Mouse (Mus musculus) midbrain, embryonic 13.5 days (tissue): ENCODE data around the gene Taf8. TPM values are rescaled to one million over a fixed set of nuclear protein-coding genes. Genes with fewer than 3 reads are reported as not detected.

Experiments
- ATAC-seq: fragments of 200-750 bp; cut with Nextera tagmentation; 2 replicates; pipeline ENCODE4 v1.8.0; 2017; ENCODE audit warnings: mild to moderate bottlenecking, moderate TSS enrichment, moderate library complexity
- H3K27ac ChIP-seq: fragments of 300-500 bp; sonication (generic); 2 replicates; pipeline ENCODE4 v1.5.1; 2015; ENCODE audit warnings: inconsistent platforms, mild to moderate bottlenecking, moderate library complexity
- H3K27me3 ChIP-seq: fragments of 300-500 bp; sonication (generic); 2 replicates; pipeline ENCODE4 v1.6.1; 2015; ENCODE audit warnings: mild to moderate bottlenecking, inconsistent platforms
- H3K36me3 ChIP-seq: fragments of 300-500 bp; sonication (generic); 2 replicates; pipeline ENCODE4 v1.6.1; 2015; ENCODE audit warnings: mild to moderate bottlenecking, inconsistent platforms
- H3K4me1 ChIP-seq: fragments of 300-500 bp; sonication (generic); replicated peaks from 2 replicates; pipeline ENCODE4 v1.6.1; 2015; ENCODE audit warnings: inconsistent platforms
- H3K4me2 ChIP-seq: fragments of 300-500 bp; sonication (generic); replicated peaks from 2 replicates; pipeline ENCODE4 v1.6.1; 2015; ENCODE audit warnings: moderate library complexity, mild to moderate bottlenecking, inconsistent platforms
- H3K4me3 ChIP-seq: fragments of 300-500 bp; sonication (generic); replicated peaks from 2 replicates; pipeline ENCODE4 v1.5.1; 2015; ENCODE audit warnings: mild to moderate bottlenecking, inconsistent platforms
- H3K9ac ChIP-seq: fragments of 300-500 bp; sonication (generic); replicated peaks from 2 replicates; pipeline ENCODE4 v1.6.1; 2015; ENCODE audit warnings: mild to moderate bottlenecking, inconsistent platforms
- H3K9me3 ChIP-seq: fragments of 300-500 bp; sonication (generic); 2 replicates; pipeline ENCODE4 v1.6.1; 2016; ENCODE audit warnings: mild to moderate bottlenecking, inconsistent platforms
- WGBS: fragments of 180-500 bp; shearing (Covaris S2); methylation state at CpG from one replicate; pipeline ENCODE4 v1.1.7; 2015; 5-methylcytosine and 5-hydroxymethylcytosine counted together
- polyA plus RNA-seq: library from polyadenylated mRNA; unstranded; fragments of >200 nt; fragmentation: Nextera tagmentation; extraction: Ambion mirVana; gene quantifications from 2 replicates; pipeline ENCODE4 v1.2.1, GENCODE M21; 2015

The Taf8 gene
- polyA plus RNA-seq, 1 experiment from 2014 or later: 27.3 TPM

DNA sequence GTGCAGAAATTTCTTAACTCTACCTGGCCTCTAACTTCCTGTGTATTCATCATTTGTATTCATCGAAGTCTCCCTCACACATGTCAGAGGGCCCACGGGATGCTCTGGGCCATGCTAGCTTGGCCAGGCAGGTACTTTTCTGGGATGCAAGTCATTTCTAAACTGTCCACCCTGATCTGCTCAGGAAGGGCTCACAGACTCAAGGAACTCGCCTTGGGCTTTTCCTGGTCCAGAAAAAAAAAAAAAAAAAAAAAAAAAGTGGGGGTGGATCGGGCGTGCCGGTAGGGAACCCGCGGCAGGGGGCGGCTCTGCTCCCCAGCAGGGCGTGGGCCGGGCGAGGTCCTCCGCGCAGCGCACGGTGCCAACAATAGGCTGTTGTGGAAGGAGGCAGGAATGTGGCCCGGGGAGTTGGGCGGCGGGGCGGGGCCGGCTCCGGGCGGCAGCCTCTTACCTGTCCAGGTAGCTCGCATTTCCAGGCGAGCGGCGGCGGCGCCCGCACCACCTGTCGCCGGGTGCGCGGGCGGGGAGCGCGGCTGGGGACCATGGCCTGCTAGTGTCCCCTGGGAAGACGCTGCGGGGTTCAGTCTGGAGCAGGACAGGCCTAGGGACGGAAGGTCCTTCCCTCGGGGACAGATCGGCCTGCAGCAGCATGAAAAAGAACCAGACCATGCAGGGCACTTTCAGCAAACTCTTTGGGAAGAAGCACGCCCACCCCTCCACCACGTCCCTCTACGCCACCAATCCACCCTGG, 65.8 kb downstream of the Taf8 start, which contains the start of gene AI661453:
TSS of gene AI661453 (plus strand) at position 460 of the 751 bp plus-strand sequence.
- ATAC-seq: peak; percentile 25; the same call in 1 of the 2 replicates
- 1% methylated on average over 45 of the region's 45 CpGs for WGBS
- Histone ChIP-seq H3K27ac (no peak within 1 kb of the TSS), H3K9me3 (no peaks in the 10 kb centered on the region), H3K4me1 (peaks cover 21% of the 10 kb centered on the region), H3K36me3 (no peaks in the 10 kb centered on the region), H3K4me3 (peak within 1 kb of the TSS; percentile 39), H3K9ac (peak within 1 kb of the TSS; percentile 55), H3K27me3 (peaks cover 51% of the 10 kb centered on the region), H3K4me2 (peak within 1 kb of the TSS; percentile 65)

Other genes with a start within 250 kb of the Taf8 start
- 76.8 and 81.0 TPM in 2 replicates for gene Mrps10, start 133.4 kb downstream of the Taf8 start, polyA plus RNA-seq
- 0.48 and 0.93 TPM in 2 replicates for gene Guca1b, start 116.9 kb downstream of the Taf8 start, polyA plus RNA-seq
- 0.19 and 0.31 TPM in 2 replicates for gene Guca1a, start 101.7 kb downstream of the Taf8 start, polyA plus RNA-seq
- gene AI661453, start 65.7 kb downstream of the Taf8 start, polyA plus RNA-seq: 0.26 and 0.30 TPM in 2 replicates
- gene 1700001C19Rik, start 64.9 kb downstream of the Taf8 start, polyA plus RNA-seq: 0.62 and 0.70 TPM in 2 replicates
- gene Ccnd3, start 2.8 kb upstream of the Taf8 start, polyA plus RNA-seq: 60.4 and 71.4 TPM in 2 replicates
- 31.9 and 32.4 TPM in 2 replicates for gene Bysl, start 109.2 kb upstream of the Taf8 start, polyA plus RNA-seq
- 43.8 and 44.3 TPM in 2 replicates for gene Med20, start 109.3 kb upstream of the Taf8 start, polyA plus RNA-seq
- 2.4 and 3.7 TPM in 2 replicates for gene Gm20517, start 109.3 kb upstream of the Taf8 start, polyA plus RNA-seq
- 10.0 and 10.8 TPM in 2 replicates for gene Usp49, start 128.4 kb upstream of the Taf8 start, polyA plus RNA-seq
- 285 and 287 TPM in 2 replicates for gene Tomm6, start 186.1 kb upstream of the Taf8 start, polyA plus RNA-seq
- gene Frs3, start 186.7 kb upstream of the Taf8 start, polyA plus RNA-seq: 26.9 and 28.0 TPM in 2 replicates
- 0.62 and 0.66 TPM in 2 replicates for gene Gm21981, start 192.2 kb upstream of the Taf8 start, polyA plus RNA-seq
- gene Prickle4, start 192.4 kb upstream of the Taf8 start, polyA plus RNA-seq: 1.0 TPM in 2 replicates
- not detected in 2 replicates for gene Pgc, start 224.6 kb upstream of the Taf8 start, polyA plus RNA-seq
- 1.8 and 2.0 TPM in 2 replicates for gene Tfeb, start 234.7 kb upstream of the Taf8 start, polyA plus RNA-seq